Mouse (Mus musculus) urinary bladder, postnatal 36 days (tissue): ENCODE measurements around the gene Rnf150.

Experiments
- DNase-seq, 2 experiments: peaks; one replicate each; pipeline ENCODE4 v3.0.0; 2022; ENCODE audit warnings: low spot score in 2 of 2, mixed read lengths in 1 of 2

Rnf150 gene

DNA sequence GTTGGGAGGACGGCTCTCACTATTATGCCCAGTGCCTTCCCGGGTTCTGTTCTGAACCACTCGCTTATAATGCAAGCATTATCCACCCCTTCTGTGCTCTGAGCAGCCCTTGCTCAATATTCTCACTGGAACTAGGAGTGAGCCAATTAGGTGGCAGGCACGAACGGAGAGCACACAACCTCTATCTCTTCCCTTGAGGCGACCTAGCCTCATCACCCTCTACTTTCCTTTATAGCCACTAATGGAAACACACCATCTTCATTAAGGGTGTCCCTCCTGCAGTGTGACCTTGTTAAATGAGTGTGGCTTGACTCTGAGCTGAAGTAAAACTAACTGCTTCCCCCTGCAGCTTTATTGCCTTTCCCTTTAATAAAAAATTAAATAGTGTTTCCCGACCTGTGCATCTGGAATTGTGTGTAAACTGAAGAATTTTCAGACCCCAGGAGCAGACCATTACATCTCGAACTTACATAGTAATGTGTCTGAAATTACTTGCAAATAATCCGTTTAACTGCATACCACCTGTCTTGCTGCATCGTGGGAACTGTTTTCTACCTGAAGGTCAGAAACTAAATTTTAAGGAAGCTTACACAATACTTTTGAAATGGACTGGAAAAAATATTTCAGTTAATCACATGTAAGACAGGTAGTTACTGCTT is 26.0 kb downstream of the Rnf150 start:
- DNase-seq: no peak

DNA sequence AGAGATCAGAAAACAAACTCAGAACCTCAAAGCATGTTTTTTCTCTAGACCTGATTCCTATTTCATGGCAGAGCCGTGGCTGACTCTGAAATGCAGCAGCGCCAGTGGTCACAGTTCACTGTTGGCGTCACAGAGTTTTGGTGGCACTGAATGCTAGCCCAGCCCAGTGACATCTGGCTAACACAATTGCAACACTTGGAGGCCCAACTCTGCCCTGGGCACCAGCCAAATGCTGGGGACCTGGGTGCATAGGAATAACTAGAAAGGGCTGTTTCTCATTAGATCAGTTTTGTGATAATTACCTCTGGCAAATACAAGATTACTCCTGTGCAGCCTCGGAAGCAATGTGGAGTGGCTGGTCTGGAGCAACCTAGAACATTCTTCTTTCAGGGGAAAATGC is 31.9 kb downstream of the Rnf150 start:
- DNase-seq: peak in 1 of 2 experiments; percentile 53

DNA sequence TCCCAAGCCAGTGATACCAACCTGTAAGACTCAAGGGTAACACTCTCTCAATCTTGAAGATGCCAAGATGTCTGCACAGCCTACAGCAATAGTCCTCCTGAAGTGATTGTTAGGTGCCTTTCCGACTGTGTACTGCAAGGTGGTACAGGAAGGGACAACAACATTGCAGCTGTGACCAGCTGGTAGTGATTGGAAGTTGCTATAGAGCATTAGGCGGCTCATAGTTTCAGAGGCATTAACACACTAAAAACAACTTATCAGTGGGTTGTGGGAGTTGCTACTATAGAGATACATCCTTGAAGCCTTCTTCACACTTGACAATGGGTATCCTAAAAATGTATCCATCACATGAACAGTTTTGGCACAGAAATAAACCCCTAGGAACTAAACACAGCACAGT is 33.6 kb downstream of the Rnf150 start:
- no peak for DNase-seq

DNA sequence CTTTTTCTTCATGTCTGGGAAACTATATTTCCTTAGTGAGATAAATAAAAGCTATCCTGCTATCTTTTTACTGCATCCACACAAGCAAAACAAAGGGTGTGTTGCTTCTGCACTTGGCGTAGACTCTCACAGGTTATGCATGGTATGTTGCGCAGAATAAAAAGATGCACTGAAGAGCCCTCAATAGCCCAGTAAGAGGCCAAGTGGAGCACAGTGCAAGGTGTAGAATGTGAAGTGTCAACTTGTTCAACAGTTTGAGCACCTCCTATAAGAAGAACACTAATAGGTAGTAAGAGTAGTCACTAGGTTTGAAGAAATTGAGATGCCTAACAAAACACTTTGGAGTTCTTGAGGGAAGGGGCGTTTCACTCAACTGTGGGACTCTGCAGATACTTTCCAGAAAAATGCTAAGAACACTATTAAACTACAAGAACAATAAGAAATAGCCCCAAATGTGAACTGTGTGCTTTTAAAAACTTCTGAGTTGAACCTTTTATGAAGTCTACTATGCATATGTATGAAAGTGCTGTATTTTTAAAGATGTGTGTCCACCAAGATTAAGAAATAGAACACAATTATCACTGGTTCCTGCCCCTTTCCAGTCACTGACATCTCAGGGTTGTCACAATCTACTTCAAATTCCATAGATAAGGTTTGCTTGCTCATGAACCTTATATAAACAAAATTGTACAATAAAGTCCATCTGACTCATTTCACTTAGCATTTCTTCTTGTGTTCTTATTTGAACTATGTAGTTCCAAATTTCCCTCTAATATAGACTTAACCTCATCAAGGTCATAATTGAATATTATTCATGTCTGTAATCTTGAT is 34.7 kb downstream of the Rnf150 start:
- no peak for DNase-seq

DNA sequence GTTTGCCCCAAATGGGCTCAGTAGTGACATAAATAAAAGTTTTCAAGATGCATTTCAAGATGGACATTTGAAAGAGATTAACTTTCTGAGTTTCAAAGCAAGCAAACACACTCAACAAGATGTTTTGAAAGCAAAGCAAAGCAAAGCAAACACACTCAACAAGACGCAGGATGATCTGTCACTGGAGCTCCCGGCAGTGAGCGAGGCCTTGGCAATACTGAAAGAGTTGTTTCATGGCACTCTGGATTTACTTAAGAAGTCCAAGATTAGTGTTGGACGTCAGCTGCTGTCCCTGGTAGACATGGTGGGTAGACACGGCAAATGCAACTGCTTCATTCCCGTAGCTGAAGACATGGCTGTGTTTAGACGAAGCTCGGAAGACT is 35.3 kb downstream of the Rnf150 start:
- DNase-seq: no peak

DNA sequence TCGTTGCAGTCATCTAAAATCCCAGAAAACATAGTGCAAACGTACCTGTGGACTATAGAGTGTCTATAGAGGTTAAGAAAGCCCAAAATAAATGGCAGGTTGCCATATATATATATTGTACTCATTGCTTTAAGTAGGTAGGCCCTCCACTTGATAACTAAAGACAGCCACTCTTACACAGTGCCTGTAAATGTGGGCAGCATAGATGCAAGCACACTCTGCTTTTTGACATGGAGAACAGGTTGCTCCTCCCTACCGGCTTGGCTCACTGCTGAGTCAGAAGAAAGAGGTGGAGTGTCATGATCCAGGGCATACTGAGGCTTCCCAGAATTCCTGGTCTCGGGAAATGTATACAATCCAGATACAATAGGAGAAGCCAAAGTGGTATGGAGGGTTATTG is 37.8 kb downstream of the Rnf150 start:
- no peak for DNase-seq

DNA sequence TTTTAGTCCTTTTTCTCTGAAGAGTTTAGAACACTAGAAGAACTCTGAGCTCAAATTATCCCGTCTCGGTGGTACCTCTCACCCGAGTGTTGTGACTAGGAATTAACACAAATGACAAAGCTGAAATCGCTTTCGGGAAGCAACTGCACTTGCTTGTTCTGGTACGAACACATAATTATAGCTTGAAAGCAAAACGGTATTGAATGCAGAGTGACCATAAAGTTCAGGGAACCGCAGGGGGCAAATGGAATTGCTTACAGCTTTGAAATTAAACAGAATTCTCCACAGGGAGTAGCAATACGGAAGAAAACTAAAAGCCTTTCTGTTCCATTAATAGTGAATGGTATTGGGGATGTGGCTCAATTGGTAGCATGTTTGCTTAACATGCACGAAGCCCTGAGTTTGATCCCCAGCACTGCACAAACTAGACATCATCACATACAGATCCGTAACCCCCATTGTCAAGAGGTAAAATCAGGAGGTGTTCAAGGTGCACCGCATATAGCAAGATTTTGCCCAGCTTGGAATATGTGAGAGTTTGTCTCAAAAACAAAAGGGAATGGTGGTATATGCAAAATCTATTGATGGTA is 38.5 kb downstream of the Rnf150 start:
- DNase-seq: no peak

DNA sequence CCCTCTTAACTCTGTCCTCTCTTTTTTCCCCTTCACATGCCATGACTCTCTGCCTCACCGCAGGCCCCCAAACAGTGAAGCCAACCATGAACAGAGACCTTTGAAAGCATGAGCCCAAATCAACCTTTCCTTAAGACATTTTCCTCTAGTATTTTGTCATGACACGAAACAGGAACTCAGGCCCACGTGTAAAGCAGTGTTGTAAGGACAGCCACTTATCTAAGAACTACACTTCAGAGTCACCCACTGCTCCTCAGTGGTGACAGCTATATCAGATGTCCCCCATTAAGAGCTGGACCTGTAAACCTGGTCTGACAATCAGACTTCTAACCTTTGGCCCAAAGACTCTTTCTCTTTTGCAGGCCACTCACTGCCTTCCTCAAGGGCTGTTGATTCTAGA is 40.3 kb downstream of the Rnf150 start:
- no peak for DNase-seq

DNA sequence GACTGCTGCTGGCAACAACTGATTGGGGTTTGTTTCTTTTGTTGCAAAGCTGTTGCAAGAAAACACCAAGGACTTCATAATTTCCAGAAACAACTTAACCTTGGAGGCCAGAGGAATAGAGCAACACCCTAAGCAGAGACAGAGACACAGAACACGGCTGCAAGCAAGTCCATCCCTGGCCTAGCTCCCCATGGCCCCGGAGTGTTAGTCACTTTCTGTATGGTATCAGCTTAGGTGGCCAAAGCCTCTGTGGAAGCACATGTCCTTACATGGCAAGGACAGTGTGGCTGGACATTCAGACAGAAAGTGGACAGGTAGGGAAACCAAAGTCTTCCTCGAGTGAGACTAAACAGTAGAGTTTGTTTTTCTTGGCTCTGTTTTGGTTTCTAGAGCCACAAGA is 44.1 kb downstream of the Rnf150 start:
- no peak for DNase-seq

DNA sequence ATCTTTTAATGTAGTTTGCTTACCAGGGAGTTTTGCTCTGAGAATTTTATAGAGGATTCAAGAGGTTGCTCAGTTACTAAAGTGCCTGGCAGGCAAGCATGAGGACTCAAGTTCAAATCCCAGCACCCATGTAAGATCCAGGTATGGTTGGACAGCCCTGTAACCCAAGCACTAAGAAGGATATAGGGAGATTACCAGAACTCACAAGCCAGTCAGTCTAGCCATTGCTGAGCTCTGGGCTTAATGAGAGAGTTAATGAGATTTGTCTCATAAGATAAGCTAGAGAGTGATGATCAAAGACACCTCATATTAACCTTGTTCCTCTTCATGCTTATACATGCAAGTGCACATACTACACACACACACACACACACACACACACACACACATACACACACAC is 48.3 kb downstream of the Rnf150 start:
- no peak for DNase-seq

DNA sequence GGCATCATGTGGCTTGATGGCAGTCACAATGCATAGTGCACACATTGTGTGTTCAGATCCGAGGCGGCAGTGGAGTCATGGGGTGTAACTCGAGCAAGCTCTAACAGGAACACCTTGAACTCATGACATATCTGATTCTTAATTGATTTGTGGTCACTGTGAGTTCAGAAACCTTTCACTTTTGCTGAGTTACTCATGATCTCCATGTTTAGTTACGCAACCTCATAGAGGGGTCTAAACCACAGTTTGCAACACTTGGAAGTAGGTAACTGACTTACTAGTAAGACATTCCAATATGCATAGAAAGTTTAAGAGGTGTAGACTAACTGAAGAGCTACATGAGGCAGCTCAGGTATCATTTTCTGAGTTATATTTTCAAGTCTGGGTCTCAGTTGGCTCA is 49.1 kb downstream of the Rnf150 start:
- no peak for DNase-seq

DNA sequence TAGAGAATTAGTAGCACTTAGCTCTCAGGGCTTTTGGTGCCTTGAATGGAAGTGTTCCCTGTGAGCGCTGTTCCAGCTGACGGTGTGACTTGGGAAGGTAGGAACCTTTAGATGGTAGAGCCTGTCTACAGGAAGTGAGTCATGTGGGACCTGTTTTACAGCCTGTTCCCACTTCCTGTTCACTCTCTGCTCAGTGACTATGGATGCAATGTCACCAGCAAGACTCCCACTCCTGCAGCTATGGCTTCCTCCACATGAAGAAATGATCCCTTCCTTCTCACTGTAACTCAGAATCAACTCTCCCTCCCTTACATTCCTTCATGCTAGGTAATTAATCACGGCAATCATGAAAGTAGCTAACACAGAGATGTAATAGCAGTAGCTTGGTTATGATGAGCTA is 51.4 kb downstream of the Rnf150 start:
- DNase-seq: no peak

DNA sequence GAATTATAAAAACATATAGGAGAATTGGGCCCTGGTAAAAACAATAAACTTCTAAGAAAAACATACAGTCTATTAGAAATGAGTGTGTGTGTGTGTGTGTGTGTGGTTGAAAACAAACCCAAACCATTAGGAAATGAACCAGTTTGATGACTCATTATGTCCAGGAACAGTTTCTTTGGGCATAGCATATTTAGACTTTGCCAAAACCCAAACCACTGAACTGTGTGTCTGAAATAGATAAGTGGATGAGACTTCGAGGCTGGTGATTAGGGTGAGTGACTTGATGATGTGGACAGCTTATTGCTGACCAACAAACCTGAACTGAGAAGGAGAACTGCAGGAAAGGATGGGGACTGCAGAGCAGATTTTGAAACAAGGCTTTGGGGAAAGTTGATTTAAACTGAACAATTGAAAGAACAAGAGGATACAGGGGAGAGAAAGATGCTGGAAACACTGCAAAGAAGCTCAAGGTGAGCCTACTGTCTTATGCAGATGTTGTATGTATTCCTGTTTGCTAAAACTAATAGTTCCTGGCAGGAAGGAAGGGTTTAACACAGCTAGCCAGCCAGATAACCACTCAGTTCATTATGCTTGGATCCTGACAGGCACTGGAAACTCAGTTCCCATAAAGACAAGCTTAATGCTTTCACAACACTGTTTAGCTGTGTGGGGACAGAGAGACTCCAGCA is 53.8 kb downstream of the Rnf150 start:
- no peak for DNase-seq

DNA sequence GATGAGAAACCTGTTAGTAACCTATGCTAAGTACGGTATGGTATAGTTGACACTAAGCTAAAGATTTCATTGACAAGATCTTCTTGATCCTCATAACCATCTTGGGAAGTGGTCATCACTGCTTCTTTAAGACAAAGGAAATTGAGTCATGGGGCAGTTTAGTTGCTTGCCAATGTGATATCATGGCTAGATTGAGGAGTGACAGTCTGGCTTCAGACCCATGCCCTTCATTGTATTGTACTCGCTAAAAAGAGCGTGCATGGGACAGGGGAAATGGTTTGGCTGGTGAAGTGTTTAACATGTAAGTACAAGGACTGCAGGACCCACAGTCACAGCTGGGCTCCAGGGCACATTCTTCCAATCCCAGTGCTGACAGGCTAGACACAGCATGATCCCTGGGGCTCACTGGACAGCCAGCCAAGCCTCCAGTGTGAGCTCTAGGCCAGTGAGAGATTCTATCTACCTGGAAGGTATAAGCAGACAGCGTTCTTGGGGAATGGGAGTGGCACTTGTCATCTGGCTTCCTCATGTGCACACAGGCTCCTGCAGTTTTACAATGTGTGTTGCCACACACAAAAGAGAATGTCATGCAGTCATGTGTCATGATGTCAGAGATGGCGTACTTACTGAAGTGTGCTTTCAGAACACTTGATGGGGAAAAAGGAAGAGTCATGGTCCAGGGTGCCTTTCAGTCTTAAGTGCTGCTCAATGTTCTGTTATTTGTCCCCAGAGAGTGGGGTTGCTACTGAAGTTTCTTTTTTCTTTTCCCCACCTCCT is 54.6 kb downstream of the Rnf150 start:
- DNase-seq: no peak

DNA sequence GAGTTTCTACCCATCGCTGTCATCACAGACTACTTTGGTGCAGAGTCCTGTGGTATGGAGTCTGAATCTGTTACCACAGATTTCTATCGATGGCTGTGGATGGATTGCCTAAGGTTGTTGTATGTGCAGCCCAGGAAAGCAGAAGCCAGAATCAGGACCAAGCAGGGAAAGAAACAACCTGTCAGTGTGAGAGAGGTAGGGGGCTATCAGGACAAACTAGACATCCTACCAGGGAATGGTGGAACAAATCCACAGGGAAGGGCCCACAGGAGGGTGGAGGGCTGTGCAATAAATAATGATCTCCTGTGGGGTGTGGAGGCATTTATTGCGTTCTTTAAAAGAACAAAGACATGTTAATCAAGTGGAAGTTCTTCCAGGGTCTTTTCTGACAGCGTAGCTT is 56.5 kb downstream of the Rnf150 start:
- no peak for DNase-seq

DNA sequence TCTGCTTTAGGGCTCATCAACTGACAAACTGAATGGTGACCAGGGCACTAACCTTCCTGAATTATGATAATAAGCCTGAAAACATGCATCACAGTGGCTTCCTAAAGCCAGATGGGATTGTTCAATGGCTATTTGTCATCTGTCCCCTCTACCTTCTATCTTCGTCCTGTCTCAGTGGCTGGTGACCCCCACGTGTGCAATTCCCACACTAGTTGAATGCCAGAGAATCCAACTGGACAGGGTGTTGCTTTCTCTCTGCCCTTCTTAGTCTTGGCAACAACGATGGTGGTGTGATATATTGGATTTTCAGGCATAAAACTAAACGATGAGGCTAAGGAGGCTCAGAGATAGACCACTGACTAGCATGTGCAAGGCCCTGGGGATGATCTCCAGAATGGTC is 57.0 kb downstream of the Rnf150 start:
- DNase-seq: no peak

DNA sequence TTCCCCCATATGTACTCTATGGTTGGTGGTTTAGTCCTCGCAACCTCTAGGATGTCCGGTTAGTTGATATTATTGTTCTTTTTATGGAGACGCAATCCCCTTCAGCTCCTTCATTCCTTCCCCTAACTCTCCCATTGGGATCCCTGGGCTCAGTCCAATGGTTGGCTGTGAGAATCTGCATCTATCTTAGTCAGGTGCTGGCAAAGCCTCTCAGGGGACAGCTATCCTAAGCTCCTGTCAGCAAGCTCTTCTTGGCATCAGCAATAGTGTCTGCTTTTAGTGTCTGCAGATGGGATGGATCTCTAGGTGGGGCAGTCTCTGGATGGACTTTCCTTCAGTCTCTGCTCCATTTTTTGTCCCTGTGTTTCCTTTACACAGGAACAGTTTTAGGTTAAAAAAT is 62.1 kb downstream of the Rnf150 start:
- no peak for DNase-seq

DNA sequence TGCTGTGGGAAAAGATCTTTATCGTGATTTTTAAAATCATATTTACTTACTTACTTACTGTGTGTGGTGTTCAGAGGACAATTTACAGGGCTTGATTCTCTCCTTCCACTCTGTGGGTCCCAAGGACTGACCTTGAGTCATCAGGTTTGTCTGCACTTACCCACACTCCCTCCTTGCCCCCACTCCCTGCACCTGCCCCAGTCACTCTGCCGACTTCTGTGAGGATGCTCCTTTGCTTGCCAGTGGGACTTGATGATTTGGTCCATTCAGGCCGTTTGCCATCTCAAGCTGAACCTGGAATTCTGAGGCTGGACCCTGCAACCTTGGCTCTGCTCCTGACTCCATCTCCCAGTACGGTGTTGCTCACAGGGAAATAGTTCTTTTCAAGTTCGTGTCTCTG is 63.4 kb downstream of the Rnf150 start:
- no peak for DNase-seq

DNA sequence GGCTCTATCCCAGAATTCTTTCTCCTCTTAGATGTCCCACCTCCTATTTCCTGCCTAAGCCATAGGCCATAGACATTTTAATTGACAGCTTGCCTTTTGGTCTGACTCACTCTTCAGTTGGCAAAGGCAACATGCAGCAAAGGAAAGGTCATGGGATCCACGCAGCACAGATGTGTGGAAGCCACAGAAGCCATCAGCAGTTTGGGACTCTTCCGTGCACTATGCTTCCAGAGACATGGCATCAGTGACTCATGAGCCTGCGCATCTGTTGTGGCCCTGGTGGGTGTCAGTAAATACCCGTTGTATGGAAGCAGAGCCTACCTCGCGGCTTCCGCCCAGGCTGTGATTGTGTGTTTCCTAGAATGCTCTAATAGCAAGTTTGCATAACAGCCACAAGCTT is 68.4 kb downstream of the Rnf150 start:
- no peak for DNase-seq

DNA sequence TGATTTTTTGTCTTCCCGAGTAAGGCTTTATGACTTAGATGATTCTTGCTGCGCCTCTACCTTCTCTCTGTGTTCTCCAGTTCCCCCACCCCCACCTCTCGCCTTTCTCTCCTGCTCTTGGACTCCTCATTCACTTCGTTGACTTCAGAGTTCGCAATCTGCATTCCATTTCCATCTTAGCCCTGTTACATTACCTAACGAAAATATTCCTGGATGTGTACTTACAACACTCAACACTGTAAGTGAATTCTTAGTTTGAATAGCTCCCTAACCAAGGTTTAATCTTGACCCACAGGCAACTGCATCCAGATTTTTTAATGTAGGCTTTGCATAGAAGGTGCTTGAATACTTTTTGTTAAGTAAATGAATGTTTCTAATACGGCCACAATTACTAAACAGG is 73.0 kb downstream of the Rnf150 start:
- DNase-seq: no peak

DNA sequence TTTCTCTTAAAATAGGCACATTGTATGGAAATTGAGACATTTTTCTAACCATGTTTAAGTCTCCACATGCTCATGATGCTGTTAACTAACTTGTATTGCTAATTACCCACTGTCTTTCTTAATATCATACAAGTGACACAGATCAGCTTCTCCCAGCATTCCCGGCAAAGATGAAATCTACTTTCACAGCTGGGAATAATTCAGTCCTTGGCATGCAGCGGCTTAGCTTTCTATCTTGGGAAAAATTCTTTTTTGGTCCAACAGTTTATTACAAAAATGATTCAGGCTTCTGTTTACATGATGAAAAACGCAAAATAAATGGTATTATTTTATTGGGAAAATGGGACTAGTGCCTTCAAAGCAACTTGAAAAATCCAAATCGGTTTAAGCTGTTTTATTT is 73.7 kb downstream of the Rnf150 start:
- DNase-seq: no peak

DNA sequence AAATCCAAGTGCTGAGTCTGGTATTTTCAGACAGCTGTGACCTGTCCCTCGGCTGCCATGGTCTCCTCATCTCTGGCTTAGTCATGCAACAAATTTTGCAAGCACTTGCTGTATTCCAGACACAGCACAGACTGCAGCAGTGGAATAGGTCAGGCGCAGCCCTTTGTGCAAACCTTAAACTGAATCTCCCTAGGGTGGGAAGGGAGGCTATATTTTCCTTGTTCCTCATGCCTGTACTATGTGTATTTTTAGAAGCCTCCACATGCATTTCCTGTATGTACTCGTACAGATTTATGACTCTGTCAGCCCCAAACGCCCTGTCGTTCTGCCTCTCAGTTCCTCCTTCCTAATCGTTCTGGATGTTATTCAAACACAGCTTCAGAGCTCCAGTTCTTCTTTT is 76.8 kb downstream of the Rnf150 start:
- peak; percentile 37 to 57 for DNase-seq
